Mouse (Mus musculus) hindbrain, embryonic 10.5 days (tissue): Measurements from ENCODE around the gene Tnnt2. TPM values are rescaled to one million over a fixed set of nuclear protein-coding genes. Genes with fewer than 3 reads are reported as not detected.

Experiments used
- DNase-seq: peaks from one replicate; pipeline ENCODE4 v3.0.0-alpha.2; 2017; ENCODE audit warnings: low spot score
- H3K27ac ChIP-seq: fragments of 300-500 bp; sonication (generic); 2 replicates; pipeline ENCODE4 v1.5.1; 2016; ENCODE audit warnings: mild to moderate bottlenecking, moderate library complexity
- H3K27me3 ChIP-seq: fragments of 300-500 bp; sonication (generic); 2 replicates; pipeline ENCODE4 v1.6.1; 2016; ENCODE audit warnings: mild to moderate bottlenecking; ENCODE audit not compliant: poor library complexity, insufficient read depth, severe bottlenecking
- H3K36me3 ChIP-seq: fragments of 300-500 bp; sonication (generic); 2 replicates; pipeline ENCODE4 v1.6.1; 2016; ENCODE audit warnings: mild to moderate bottlenecking, moderate library complexity
- H3K4me1 ChIP-seq: fragments of 300-500 bp; sonication (generic); replicated peaks from 2 replicates; pipeline ENCODE4 v1.6.1; 2016; ENCODE audit warnings: mild to moderate bottlenecking
- H3K4me3 ChIP-seq: fragments of 300-500 bp; sonication (generic); 2 replicates; pipeline ENCODE4 v1.5.1; 2016; ENCODE audit warnings: mild to moderate bottlenecking, moderate library complexity
- H3K9me3 ChIP-seq: fragments of 300-500 bp; sonication (generic); 2 replicates; pipeline ENCODE4 v1.6.1; 2016; ENCODE audit warnings: mild to moderate bottlenecking, moderate library complexity
- WGBS: fragments of 180-500 bp; shearing (Covaris S2); methylation state at CpG from one replicate; pipeline ENCODE4 v1.1.7; 2016; 5-methylcytosine and 5-hydroxymethylcytosine counted together
- polyA plus RNA-seq: library from polyadenylated mRNA; unstranded; fragments of >200 nt; fragmentation: Nextera tagmentation; extraction: Ambion mirVana; gene quantifications from 2 replicates; pipeline ENCODE4 v1.2.1, GENCODE M21; 2016

Gene Tnnt2
- polyA plus RNA-seq, 1 experiment from 2014 or later = 0.35 TPM

DNA sequence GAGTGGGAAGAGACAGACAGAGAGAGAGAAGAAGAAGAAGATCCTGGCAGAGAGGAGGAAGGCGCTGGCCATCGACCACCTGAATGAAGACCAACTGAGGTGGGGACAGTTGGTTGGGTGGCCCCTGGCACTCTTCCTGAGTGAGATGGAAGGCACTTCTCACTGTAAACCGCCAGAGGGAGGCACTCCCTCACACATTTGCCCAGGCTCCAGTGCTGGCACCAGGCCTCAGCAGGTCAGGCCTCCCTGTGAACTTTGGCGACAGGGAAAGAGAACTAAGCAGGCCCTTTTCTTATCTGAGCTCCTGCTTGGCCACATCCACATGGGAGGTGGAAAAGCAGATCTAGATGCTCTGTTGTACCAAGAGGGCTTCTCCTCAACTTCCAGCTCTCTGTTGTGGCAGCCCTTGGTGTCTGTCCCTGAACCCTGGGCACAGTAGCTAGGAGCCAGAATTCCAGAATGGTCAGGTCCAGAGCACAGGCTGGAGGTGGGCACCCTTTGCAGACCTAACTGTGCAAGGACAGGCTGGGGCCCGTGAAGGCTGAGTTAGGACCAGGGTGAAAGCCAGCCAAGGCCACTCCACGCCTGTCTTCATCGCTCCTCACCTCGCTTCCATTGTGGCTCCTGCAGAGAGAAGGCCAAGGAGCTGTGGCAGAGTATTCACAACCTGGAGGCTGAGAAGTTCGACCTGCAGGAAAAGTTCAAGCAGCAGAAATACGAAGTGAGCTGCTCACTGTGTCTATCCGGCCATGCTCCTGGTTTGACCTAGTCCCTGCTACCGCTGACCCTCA is 14.8 kb downstream of the Tnnt2 start:
- Histone ChIP-seq H3K27ac (peak overlapping the region; percentile 77), H3K4me1 (peaks cover 38% of the 10 kb centered on the region), H3K27me3 (no peaks in the 10 kb centered on the region; the same call in 1 of the 2 replicates), H3K4me3 (no peak overlapping the region), H3K36me3 (no peaks in the 10 kb centered on the region), H3K9me3 (no peaks in the 10 kb centered on the region)
- DNase-seq = peak; percentile 31
- 67% methylated on average over 12 of the region's 12 CpGs for WGBS

DNA sequence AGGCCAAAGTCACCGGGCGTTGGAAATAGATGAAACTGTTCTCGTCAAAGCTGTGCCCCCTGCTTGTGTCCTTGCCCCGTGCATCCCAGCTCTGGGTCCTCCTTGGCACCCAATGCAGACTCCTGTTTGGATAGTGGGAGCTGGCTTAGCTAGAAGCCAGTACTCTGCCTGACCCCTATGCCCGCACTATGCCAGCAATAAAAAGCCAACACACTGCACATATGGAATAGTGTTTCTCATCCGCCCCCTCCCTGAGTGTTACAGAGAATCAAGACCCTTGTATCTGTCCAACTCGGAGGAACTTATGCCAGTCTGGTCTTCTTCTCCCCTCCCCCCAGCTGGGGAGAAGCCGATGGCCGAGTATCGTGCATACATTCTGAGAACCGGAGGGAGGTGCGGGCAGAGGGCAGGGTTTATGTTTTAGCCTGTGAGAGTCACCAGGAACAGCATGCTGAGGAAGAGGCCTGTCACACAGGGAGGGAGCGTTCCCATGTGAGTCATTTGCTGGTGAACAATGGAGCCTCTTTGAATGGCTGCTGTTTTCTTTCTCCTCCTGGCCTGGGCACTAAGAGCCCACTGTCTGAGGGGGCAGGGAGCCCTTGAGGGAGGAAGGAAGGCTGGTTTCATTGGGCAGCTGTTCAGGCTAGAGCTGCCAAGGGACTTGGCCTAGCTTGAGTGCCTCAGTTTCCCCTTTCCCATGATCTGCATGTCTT is 16.0 kb downstream of the Tnnt2 start:
- WGBS = 45% methylated on average over 13 of the region's 13 CpGs

DNA sequence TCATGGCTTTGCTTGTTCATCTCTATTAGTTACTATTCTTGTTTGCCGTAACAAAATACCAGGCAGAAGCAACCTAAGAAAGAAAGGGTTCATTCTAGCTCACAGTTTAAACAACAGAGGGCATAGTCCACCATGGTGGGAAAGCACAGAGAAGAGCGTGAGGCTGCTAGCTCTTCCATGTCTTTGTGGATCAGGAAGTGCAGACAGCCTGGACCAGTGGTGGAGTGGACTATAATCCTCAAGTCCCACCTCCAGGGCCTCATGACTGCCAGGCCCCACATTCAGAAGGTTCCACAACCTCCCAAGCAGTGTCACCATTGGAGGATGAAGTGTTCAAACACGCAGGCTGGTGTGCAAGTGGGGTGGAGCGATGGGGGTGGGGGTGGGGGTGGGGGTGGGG is 17.0 kb downstream of the Tnnt2 start:
- peak overlapping the region; percentile 77 for H3K27ac ChIP-seq

More for the DNA sequence above, 16.0 kb downstream of the Tnnt2 start:
- Histone ChIP-seq H3K27ac (peak overlapping the region; percentile 77), H3K9me3 (no peaks in the 10 kb centered on the region), H3K36me3 (no peaks in the 10 kb centered on the region), H3K4me1 (peaks cover 38% of the 10 kb centered on the region), H3K27me3 (no peaks in the 10 kb centered on the region; the same call in 1 of the 2 replicates), H3K4me3 (peak overlapping the region; percentile 9; the same call in 1 of the 2 replicates)
- DNase-seq = peak; percentile 40

GRCm38 (mm10) chr1:135854591-135855343 is 18.6 kb downstream of the Tnnt2 start:
- DNase-seq = no peak
- Histone ChIP-seq H3K27ac (no peak overlapping the region), H3K36me3 (no peaks in the 10 kb centered on the region), H3K4me1 (peaks cover 28% of the 10 kb centered on the region), H3K9me3 (no peaks in the 10 kb centered on the region), H3K4me3 (no peak overlapping the region), H3K27me3 (no peaks in the 10 kb centered on the region)
- 90% methylated on average over 6 of the region's 6 CpGs for WGBS

More for the DNA sequence above, 17.0 kb downstream of the Tnnt2 start:
- no peaks in the 10 kb centered on the region for H3K9me3 ChIP-seq
- no peak for DNase-seq
- no peak overlapping the region for H3K4me3 ChIP-seq
- H3K4me1 ChIP-seq = peaks cover 38% of the 10 kb centered on the region
- H3K27me3 ChIP-seq = no peaks in the 10 kb centered on the region; the same call in 1 of the 2 replicates
- 90% methylated on average over 4 of the region's 4 CpGs for WGBS
- H3K36me3 ChIP-seq = no peaks in the 10 kb centered on the region

DNA sequence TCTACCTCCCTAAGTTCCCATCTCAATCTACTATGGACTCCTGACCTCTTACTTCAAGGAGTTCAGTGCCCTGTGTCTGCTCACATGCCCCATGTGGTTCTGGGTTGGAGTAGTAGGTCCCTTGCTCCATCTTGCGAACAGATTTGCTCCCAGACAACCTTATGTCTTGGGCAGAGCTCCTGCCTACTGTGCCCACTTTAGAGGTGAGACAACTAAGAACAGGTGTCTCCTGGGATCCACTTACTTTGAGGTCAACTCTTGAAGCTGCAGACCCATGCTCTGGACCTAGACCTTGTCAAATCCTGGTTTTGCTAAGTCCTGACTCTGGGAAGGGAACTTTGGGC is 19.2 kb downstream of the Tnnt2 start:
- no peak overlapping the region for H3K4me3 ChIP-seq
- no peaks in the 10 kb centered on the region for H3K9me3 ChIP-seq
- H3K27me3 ChIP-seq = no peaks in the 10 kb centered on the region
- no peak overlapping the region for H3K27ac ChIP-seq
- no peaks in the 10 kb centered on the region for H3K36me3 ChIP-seq
- 100% methylated on average over 1 of the region's 1 CpGs for WGBS
- peaks cover 28% of the 10 kb centered on the region for H3K4me1 ChIP-seq
- DNase-seq = no peak

GRCm38 (mm10) chr1:135856070-135856469 is 19.9 kb downstream of the Tnnt2 start:
- H3K4me3 ChIP-seq = no peak overlapping the region
- no peaks in the 10 kb centered on the region for H3K36me3 ChIP-seq
- 80% methylated on average over 4 of the region's 4 CpGs for WGBS
- no peak overlapping the region for H3K27ac ChIP-seq
- H3K27me3 ChIP-seq = no peaks in the 10 kb centered on the region
- H3K4me1 ChIP-seq = peaks cover 22% of the 10 kb centered on the region
- no peak for DNase-seq
- no peaks in the 10 kb centered on the region for H3K9me3 ChIP-seq

DNA sequence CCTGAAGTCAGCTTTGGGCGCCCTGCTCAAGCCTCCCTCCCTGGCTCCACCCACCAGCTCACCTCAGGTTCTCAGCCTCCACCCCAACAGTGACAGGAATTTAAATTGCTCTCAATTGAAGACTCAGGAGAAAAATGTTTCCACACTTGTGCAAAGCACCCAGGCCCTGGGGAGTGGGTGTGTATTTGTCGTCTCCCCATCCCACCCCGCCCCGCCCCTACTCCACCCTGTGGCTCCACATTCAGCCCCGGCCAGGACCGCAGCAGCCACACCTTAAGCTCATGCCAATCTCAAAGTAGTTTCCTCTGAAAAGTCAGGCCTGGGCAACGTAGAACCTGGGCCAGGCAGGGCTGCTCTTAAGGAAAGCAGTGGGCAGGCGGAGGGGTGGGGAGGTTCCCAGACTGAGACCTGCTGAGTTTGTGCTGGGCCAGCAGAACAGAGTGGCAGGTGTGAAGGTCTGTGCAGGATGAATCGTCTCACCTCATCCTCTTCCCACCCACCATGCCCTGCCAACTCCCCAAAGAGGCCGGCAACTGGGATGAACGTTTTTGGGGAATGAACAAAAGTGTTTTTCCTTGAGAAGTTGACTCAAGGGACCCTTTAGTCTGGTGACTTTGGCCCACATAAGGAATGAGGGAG is 21.1 kb downstream of the Tnnt2 start:
- H3K4me1 ChIP-seq = peaks cover 10% of the 10 kb centered on the region
- 61% methylated on average over 11 of the region's 11 CpGs for WGBS
- no peak for DNase-seq

DNA sequence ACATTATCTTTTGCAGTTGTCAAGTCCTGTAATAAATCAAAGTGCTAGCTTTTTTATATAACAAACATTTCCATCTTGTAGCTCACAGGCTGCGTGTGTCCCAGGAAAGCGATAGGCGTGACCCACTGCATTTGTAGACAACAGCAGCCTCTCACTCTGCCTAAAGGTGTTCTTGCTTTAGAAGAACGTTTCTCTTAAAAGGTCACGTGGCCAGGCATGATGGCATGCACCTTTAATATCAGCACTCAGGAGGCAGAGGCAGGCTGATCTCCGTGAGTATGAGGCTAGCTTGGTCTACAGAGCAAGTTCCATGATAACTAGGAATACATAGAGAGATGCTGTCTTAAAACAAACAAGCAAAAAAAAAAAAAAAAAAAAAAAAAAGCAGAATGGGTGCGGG is 22.4 kb downstream of the Tnnt2 start:
- 89% methylated on average over 7 of the region's 7 CpGs for WGBS
- Histone ChIP-seq H3K4me3 (no peak overlapping the region), H3K36me3 (no peaks in the 10 kb centered on the region), H3K9me3 (no peaks in the 10 kb centered on the region), H3K4me1 (no peaks in the 10 kb centered on the region; the same call in 1 of the 2 replicates), H3K27ac (no peak overlapping the region), H3K27me3 (no peaks in the 10 kb centered on the region)
- no peak for DNase-seq

More for the DNA sequence above, 21.1 kb downstream of the Tnnt2 start:
- Histone ChIP-seq H3K27me3 (no peaks in the 10 kb centered on the region), H3K4me3 (no peak overlapping the region), H3K27ac (no peak overlapping the region), H3K36me3 (no peaks in the 10 kb centered on the region), H3K9me3 (no peaks in the 10 kb centered on the region)

GRCm38 (mm10) chr1:135861091-135861490 is 24.9 kb downstream of the Tnnt2 start:
- Histone ChIP-seq H3K4me1 (no peaks in the 10 kb centered on the region; the same call in 1 of the 2 replicates), H3K4me3 (no peak overlapping the region), H3K36me3 (no peaks in the 10 kb centered on the region), H3K27me3 (peaks cover 5% of the 10 kb centered on the region; the same call in 1 of the 2 replicates), H3K27ac (no peak overlapping the region), H3K9me3 (no peaks in the 10 kb centered on the region)
- WGBS = 79% methylated on average over 5 of the region's 5 CpGs
- DNase-seq = no peak

DNA sequence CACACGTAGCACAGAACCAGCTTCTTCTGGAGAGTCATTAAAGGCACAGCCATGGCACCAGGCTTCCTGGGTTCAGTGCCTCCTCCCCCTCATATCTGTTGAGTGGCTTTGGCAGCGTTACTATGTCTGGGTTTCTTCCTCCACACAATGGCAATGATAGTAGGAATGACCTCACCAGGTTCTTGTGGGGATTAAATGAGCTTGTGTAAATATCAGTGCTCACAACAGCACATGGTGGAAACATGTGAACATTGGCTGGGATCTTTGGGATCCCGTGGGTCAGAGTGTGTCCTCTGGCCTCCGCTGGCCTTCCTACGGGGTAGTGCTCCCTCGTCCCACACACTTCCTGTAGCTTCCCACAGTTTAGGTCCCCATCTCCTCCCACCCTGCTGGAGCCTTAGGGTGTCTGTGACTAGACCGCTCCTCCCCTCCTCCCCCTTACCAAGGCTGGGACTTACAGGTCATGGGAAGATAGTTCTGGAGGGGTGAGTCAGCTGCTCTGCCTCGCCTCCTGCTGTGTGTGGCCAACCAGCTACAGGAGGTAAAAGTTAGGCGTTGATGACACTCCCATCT is 25.9 kb downstream of the Tnnt2 start:
- peaks cover 7% of the 10 kb centered on the region; the same call in 1 of the 2 replicates for H3K27me3 ChIP-seq
- 71% methylated on average over 9 of the region's 9 CpGs for WGBS
- DNase-seq = no peak
- no peak overlapping the region for H3K4me3 ChIP-seq
- no peaks in the 10 kb centered on the region for H3K4me1 ChIP-seq
- H3K27ac ChIP-seq = no peak overlapping the region
- H3K36me3 ChIP-seq = no peaks in the 10 kb centered on the region
- H3K9me3 ChIP-seq = no peaks in the 10 kb centered on the region

- no peaks in the 10 kb centered on the region for H3K4me1 ChIP-seq
- DNase-seq = no peak
- H3K36me3 ChIP-seq = no peaks in the 10 kb centered on the region
- no peaks in the 10 kb centered on the region for H3K9me3 ChIP-seq
- H3K27me3 ChIP-seq = peaks cover 7% of the 10 kb centered on the region; the same call in 1 of the 2 replicates
- no peak overlapping the region for H3K27ac ChIP-seq
- no peak overlapping the region for H3K4me3 ChIP-seq
- WGBS = 86% methylated on average over 5 of the region's 5 CpGs
These were observed 26.4 kb downstream of the Tnnt2 start for GRCm38 (mm10) chr1:135862561-135862960.

DNA sequence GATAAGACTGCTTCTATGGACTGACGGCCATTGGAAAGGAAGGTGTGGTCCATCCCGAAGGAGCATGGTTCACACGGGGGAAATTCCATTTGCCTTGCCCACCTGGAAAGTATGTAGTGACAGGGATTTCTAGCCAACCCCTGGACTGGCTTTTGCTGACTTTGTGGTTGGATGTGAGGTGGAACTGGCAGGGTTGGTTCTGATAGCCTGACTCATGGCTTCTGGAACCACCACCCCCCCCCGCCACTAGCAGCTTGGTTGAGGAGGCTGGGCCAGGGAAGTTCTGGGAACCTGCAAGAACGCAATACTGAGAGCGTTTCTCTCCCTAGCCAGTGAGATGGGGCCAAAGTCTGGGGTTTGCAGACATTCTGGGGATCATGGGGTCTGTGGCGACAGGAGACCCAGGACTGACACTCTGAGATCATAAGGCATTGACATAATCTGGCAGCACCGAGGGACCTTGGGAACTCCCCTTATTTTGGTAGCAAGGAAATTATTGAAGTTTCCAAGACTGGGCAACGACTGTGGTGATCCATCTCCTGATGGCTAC is 27.7 kb downstream of the Tnnt2 start:
- WGBS = 85% methylated on average over 9 of the region's 9 CpGs
- Histone ChIP-seq H3K27me3 (peaks cover 7% of the 10 kb centered on the region; the same call in 1 of the 2 replicates), H3K4me1 (no peaks in the 10 kb centered on the region), H3K27ac (no peak overlapping the region), H3K36me3 (no peaks in the 10 kb centered on the region), H3K9me3 (no peaks in the 10 kb centered on the region), H3K4me3 (no peak overlapping the region)
- no peak for DNase-seq
